Comparison of ENCODE assay signal across 10 mouse cellular contexts in genomic region chr5:67633138-67633782, GRCm38 (mm10). TPM values are rescaled to one million over a fixed set of nuclear protein-coding genes. Genes with fewer than 3 reads are reported as not detected.
DNase-seq lines count a peak whose midpoint lies in the region; ATAC-seq lines count a peak whose summit lies in the region.
"Had no signal": no experiment of that assay in that cellular context is flagged by ENCODE, and none has a peak within 500 bp of the region (broad histone marks: within the 10 kb centered on the region; RNA-seq: fewer than 3 reads in every experiment).

No protein-coding gene starts in this region.

- DNase-seq in heart, adult 9 months (ENCODE audit: low spot score in 2 of 2): no peak
- peak; percentile 52 for DNase-seq in WW6 (ENCODE audit: low read depth, low spot score)
- no peak for DNase-seq in spleen, adult 18-20 months
- no peak for DNase-seq in cerebellum, adult 8-10 months
- DNase-seq: liver, embryonic 13.5 days had no signal

- 34% methylated on average over 7 of the region's 7 CpGs for WGBS in heart, embryonic 11.5 days (ENCODE audit: insufficient replicate concordance)
- WGBS in forebrain, embryonic 15.5 days: 3% methylated on average over 7 of the region's 7 CpGs
- 3% methylated on average over 7 of the region's 7 CpGs for WGBS in midbrain, embryonic 13.5 days
- WGBS in kidney, embryonic 14.5 days: 33% methylated on average over 7 of the region's 7 CpGs

- no peak overlapping the region for H3K4me3 ChIP-seq in heart, embryonic 11.5 days (ENCODE audit: low read depth, low read length)
- H3K4me3 ChIP-seq in forebrain, embryonic 15.5 days: peak overlapping the region; percentile 1; the same call in 1 of the 2 replicates
- no peak overlapping the region for H3K4me3 ChIP-seq in midbrain, embryonic 13.5 days (replicated peaks)
- H3K4me3 ChIP-seq in kidney, embryonic 14.5 days (ENCODE audit: low read length): no peak overlapping the region
- H3K4me3 ChIP-seq: liver, embryonic 13.5 days; myocyte had no signal

- no peaks in the 10 kb centered on the region for H3K36me3 ChIP-seq in heart, embryonic 11.5 days (ENCODE audit: control insufficient read depth, insufficient read depth, low read length)
- H3K36me3 ChIP-seq in forebrain, embryonic 15.5 days: no peaks in the 10 kb centered on the region
- peaks cover 18% of the 10 kb centered on the region for H3K36me3 ChIP-seq in midbrain, embryonic 13.5 days
- no peaks in the 10 kb centered on the region for H3K36me3 ChIP-seq in kidney, embryonic 14.5 days (ENCODE audit: control insufficient read depth, insufficient read depth, low read length)

- H3K27ac ChIP-seq in heart, embryonic 11.5 days (ENCODE audit: low read depth, low read length): no peak overlapping the region
- H3K27ac ChIP-seq in forebrain, embryonic 15.5 days (replicated peaks): peak overlapping the region; percentile 32; the same call in 1 of the 2 replicates
- peak overlapping the region; percentile 45; the same call in 1 of the 2 replicates for H3K27ac ChIP-seq in midbrain, embryonic 13.5 days
- H3K27ac ChIP-seq in kidney, embryonic 14.5 days (ENCODE audit: low read depth, low read length): no peak overlapping the region
- H3K27ac ChIP-seq: liver, embryonic 13.5 days had no signal

- H3K27me3 ChIP-seq in heart, embryonic 11.5 days (ENCODE audit: control insufficient read depth, insufficient read depth, low read length): no peaks in the 10 kb centered on the region
- no peaks in the 10 kb centered on the region for H3K27me3 ChIP-seq in forebrain, embryonic 15.5 days
- peaks cover 69% of the 10 kb centered on the region for H3K27me3 ChIP-seq in midbrain, embryonic 13.5 days
- H3K27me3 ChIP-seq in kidney, embryonic 14.5 days (ENCODE audit: control insufficient read depth, insufficient read depth, low read length): no peaks in the 10 kb centered on the region
- H3K27me3 ChIP-seq: liver, embryonic 13.5 days had no signal

- H3K9me3 ChIP-seq in heart, embryonic 11.5 days (replicated peaks; ENCODE audit: control insufficient read depth, low read length): no peaks in the 10 kb centered on the region
- H3K9me3 ChIP-seq in forebrain, embryonic 15.5 days: no peaks in the 10 kb centered on the region
- no peaks in the 10 kb centered on the region for H3K9me3 ChIP-seq in midbrain, embryonic 13.5 days
- H3K9me3 ChIP-seq in kidney, embryonic 14.5 days (ENCODE audit: control insufficient read depth, low read length): no peaks in the 10 kb centered on the region
- H3K9me3 ChIP-seq: liver, embryonic 13.5 days had no signal

- H3K4me2 ChIP-seq in heart, embryonic 11.5 days: peak overlapping the region; percentile 45
- H3K4me2 ChIP-seq in forebrain, embryonic 15.5 days (replicated peaks): peak overlapping the region; percentile 21; the same call in 1 of the 2 replicates
- peak overlapping the region; percentile 30; the same call in 1 of the 2 replicates for H3K4me2 ChIP-seq in midbrain, embryonic 13.5 days (replicated peaks)
- no peak overlapping the region for H3K4me2 ChIP-seq in kidney, embryonic 14.5 days (replicated peaks; ENCODE audit: low read depth, low read length)
- H3K4me2 ChIP-seq: liver, embryonic 13.5 days had no signal

- H3K9ac ChIP-seq in heart, embryonic 11.5 days (ENCODE audit: low read depth, low read length): no peak overlapping the region
- H3K9ac ChIP-seq in forebrain, embryonic 15.5 days (replicated peaks): no peak overlapping the region; the same call in 1 of the 2 replicates
- no peak overlapping the region for H3K9ac ChIP-seq in midbrain, embryonic 13.5 days (replicated peaks)
- no peak overlapping the region for H3K9ac ChIP-seq in kidney, embryonic 14.5 days (ENCODE audit: low read depth, low read length)
- H3K9ac ChIP-seq: liver, embryonic 13.5 days had no signal

- ATAC-seq in heart, embryonic 11.5 days (replicated peaks; ENCODE audit: insufficient number of reproducible peaks, low FRiP score, low TSS enrichment): no peak
- ATAC-seq in forebrain, embryonic 15.5 days (replicated peaks): peak; percentile 62
- peak; percentile 63 for ATAC-seq in midbrain, embryonic 13.5 days
- ATAC-seq in kidney, embryonic 14.5 days (ENCODE audit: low FRiP score, low TSS enrichment): no peak

- H3K4me1 ChIP-seq in heart, embryonic 11.5 days (ENCODE audit: control insufficient read depth, insufficient read depth, low read length): peaks cover 7% of the 10 kb centered on the region
- H3K4me1 ChIP-seq in forebrain, embryonic 15.5 days: peaks cover 22% of the 10 kb centered on the region
- H3K4me1 ChIP-seq in midbrain, embryonic 13.5 days (replicated peaks): peaks cover 22% of the 10 kb centered on the region
- H3K4me1 ChIP-seq in kidney, embryonic 14.5 days (ENCODE audit: control insufficient read depth, insufficient read depth, low read length): peaks cover 14% of the 10 kb centered on the region

RNA-seq across cellular contexts. Expression of gene Shisa3, which starts 25.6 kb away (rescaled TPM):
- 2.0 and 2.4 TPM in 2 replicates for polyA plus RNA-seq in heart, embryonic 11.5 days (2014; fragmentation: Nextera tagmentation; extraction: Ambion mirVana)
- polyA plus RNA-seq in forebrain, embryonic 15.5 days (2015; fragmentation: Nextera tagmentation; extraction: Ambion mirVana): 0.36 and 0.70 TPM in 2 replicates
- 17.2 and 17.6 TPM in 2 replicates for polyA plus RNA-seq in midbrain, embryonic 13.5 days (2015; fragmentation: Nextera tagmentation; extraction: Ambion mirVana)
- polyA plus RNA-seq in kidney, embryonic 14.5 days (2014; fragmentation: Nextera tagmentation; extraction: Ambion mirVana): 110 and 145 TPM in 2 replicates
- polyA plus RNA-seq: myocyte had no signal

Comparison
In these comparisons a context has a peak if more than half of its experiments do, and no peak if none do; other contexts are left out.
1. ATAC-seq: peak in forebrain, embryonic 15.5 days (single experiment) and midbrain, embryonic 13.5 days (single experiment); none in heart, embryonic 11.5 days (single experiment) and kidney, embryonic 14.5 days (single experiment).
2. H3K27ac ChIP-seq: peak in forebrain, embryonic 15.5 days (single experiment) and midbrain, embryonic 13.5 days (single experiment); none in heart, embryonic 11.5 days (single experiment) and kidney, embryonic 14.5 days (single experiment).